Mouse (Mus musculus) neural tube, embryonic 15.5 days (tissue): ENCODE data around the gene Lrrc72. TPM values are rescaled to one million over a fixed set of nuclear protein-coding genes. Genes with fewer than 3 reads are reported as not detected.
"Not testable (repeated sequence)": the region's sequence is repeated elsewhere in the genome, so short reads cannot be mapped to it uniquely, and the experiment has no call there.

ENCODE experiments used
- ATAC-seq: fragments of 200-750 bp; cut with Nextera tagmentation; 2 replicates; pipeline ENCODE4 v1.8.0; 2017; ENCODE audit warnings: mild to moderate bottlenecking, moderate TSS enrichment, moderate library complexity; ENCODE audit not compliant: low FRiP score
- H3K27ac ChIP-seq: fragments of 300-500 bp; sonication (generic); replicated peaks from 2 replicates; pipeline ENCODE4 v1.5.1; 2015; ENCODE audit warnings: mild to moderate bottlenecking, inconsistent platforms
- H3K27me3 ChIP-seq: fragments of 300-500 bp; sonication (generic); replicated peaks from 2 replicates; pipeline ENCODE4 v1.6.1; 2015; ENCODE audit warnings: inconsistent platforms
- H3K36me3 ChIP-seq: fragments of 300-500 bp; sonication (generic); 2 replicates; pipeline ENCODE4 v1.6.1; 2015; ENCODE audit warnings: inconsistent platforms
- H3K4me1 ChIP-seq: fragments of 300-500 bp; sonication (generic); 2 replicates; pipeline ENCODE4 v1.6.1; 2015; ENCODE audit warnings: inconsistent platforms
- H3K4me2 ChIP-seq: fragments of 300-500 bp; sonication (generic); 2 replicates; pipeline ENCODE4 v1.6.1; 2015; ENCODE audit warnings: inconsistent platforms, mild to moderate bottlenecking, moderate library complexity
- H3K4me3 ChIP-seq: fragments of 300-500 bp; sonication (generic); replicated peaks from 2 replicates; pipeline ENCODE4 v1.5.1; 2015; ENCODE audit warnings: mild to moderate bottlenecking, inconsistent platforms
- H3K9ac ChIP-seq: fragments of 300-500 bp; sonication (generic); replicated peaks from 2 replicates; pipeline ENCODE4 v1.6.1; 2015; ENCODE audit warnings: mild to moderate bottlenecking, inconsistent platforms
- H3K9me3 ChIP-seq: fragments of 300-500 bp; sonication (generic); replicated peaks from 2 replicates; pipeline ENCODE4 v1.6.1; 2016; ENCODE audit warnings: inconsistent platforms
- WGBS: fragments of 180-500 bp; shearing (Covaris S2); methylation state at CpG from one replicate; pipeline ENCODE4 v1.1.7; 2015; ENCODE audit warnings: mixed read lengths; 5-methylcytosine and 5-hydroxymethylcytosine counted together
- polyA plus RNA-seq: library from polyadenylated mRNA; unstranded; fragments of >200 nt; fragmentation: Nextera tagmentation; extraction: Ambion mirVana; gene quantifications from 2 replicates; pipeline ENCODE4 v1.2.1, GENCODE M21; 2015

Gene Lrrc72
- polyA plus RNA-seq, 1 experiment from 2014 or later = not detected

DNA sequence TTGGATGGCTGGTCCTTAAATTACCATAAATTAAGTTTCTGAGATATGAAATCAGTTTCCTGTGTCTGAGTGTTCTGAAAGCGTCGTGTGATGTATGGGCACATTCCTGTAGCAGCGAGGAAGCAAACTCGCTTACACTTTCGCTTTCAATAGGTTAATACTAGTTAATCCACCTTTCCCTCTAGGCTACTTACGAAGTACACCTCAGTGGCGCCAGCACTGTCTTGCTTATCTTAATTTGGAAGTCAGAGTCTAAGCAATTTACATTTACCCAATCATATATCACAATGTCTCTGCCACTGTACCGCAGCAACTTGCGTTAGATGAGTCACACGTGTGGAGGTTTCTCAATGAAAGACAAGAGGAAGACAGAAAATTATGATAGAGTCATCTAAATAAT is 36.3 kb downstream of the Lrrc72 start:
- Histone ChIP-seq H3K27me3 (no peaks in the 10 kb centered on the region), H3K9ac (no peak overlapping the region), H3K4me1 (no peaks in the 10 kb centered on the region), H3K4me2 (no peak overlapping the region), H3K4me3 (no peak overlapping the region), H3K9me3 (no peaks in the 10 kb centered on the region), H3K27ac (no peak overlapping the region), H3K36me3 (no peaks in the 10 kb centered on the region)
- WGBS = 84% methylated on average over 10 of the region's 10 CpGs
- no peak for ATAC-seq

DNA sequence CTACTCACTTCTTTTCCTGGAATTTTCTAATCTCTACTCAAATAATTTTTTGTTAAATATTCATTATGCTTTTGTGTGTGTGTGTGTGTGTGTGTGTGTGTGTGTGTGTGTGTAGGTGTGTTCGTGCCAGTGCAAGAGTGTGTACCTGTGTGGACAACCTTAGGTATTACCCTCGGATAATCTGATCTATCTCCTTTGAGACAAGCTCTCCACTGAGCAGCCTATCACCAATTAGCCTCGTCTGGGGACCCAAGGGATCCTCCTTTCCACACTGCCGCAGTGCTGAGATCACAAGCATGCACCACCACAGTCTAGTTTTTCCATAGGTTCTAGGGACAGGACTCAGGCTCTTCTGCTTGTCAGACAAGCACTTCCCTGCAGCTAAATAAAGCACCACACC is 37.0 kb downstream of the Lrrc72 start:
- H3K4me3 ChIP-seq = no peak overlapping the region
- no peak overlapping the region for H3K9ac ChIP-seq
- WGBS = 55% methylated on average over 4 of the region's 4 CpGs
- H3K9me3 ChIP-seq = no peaks in the 10 kb centered on the region
- no peak; the same call in 1 of the 2 replicates for ATAC-seq
- no peak overlapping the region for H3K4me2 ChIP-seq
- no peaks in the 10 kb centered on the region for H3K27me3 ChIP-seq
- no peaks in the 10 kb centered on the region for H3K36me3 ChIP-seq
- no peak overlapping the region for H3K27ac ChIP-seq
- no peaks in the 10 kb centered on the region for H3K4me1 ChIP-seq

DNA sequence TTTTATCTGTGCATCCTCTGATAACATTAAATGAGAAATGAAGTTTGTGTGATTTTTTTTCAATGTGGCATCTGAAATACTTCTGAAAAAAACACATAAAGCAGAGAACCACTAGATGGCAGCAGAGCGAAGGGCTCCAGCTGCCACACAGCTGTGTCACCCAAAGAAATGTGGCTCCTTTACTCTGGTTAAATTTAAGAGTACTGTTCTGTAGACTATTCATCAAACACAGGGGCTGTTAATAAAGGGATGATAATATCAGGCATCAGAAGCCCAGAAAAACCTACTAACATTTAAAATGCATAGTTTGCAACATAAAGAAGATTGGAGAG is 38.1 kb downstream of the Lrrc72 start:
- peak; percentile 85; the same call in 1 of the 2 replicates for ATAC-seq
- Histone ChIP-seq H3K9me3 (no peaks in the 10 kb centered on the region), H3K4me2 (no peak overlapping the region), H3K27ac (no peak overlapping the region), H3K4me3 (no peak overlapping the region), H3K36me3 (no peaks in the 10 kb centered on the region), H3K9ac (no peak overlapping the region), H3K27me3 (no peaks in the 10 kb centered on the region), H3K4me1 (no peaks in the 10 kb centered on the region)
- 0% methylated on average over 1 of the region's 1 CpGs for WGBS

DNA sequence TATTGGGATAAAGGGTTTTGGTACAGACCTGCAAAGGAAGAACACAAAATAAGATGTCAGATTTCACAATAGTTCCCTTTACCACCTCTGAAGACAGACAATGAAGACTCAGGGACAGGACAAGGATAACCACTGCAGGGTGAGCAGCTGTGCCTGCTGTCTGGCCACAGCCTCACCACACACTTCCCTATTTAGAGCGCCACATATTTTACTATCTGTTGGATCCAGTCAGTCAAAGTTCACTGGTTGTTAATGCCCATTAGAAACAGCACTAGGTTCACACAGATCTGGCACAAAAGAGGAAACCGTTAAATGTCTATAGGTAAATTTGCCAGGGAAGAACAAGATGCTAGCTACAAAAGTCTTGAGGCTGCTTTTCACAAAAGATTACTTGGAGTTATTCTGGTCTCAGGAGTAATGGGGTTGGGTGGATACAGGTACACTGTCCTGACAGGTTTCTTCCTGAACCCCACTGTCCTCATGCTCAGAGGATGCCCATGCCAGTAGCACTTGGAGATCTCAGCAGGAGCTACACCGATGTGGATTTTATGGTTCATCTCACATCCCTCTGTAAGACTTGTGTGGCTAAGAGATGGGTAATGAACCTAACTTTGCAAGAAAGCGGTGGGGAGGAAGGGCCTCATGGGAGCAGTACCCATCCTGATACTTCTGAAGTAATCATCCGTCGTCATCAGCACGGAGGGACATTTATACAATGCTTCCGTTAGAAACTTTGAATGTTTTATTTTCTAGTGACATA is 38.6 kb downstream of the Lrrc72 start:
- Histone ChIP-seq H3K4me1 (no peaks in the 10 kb centered on the region), H3K9me3 (no peaks in the 10 kb centered on the region), H3K36me3 (no peaks in the 10 kb centered on the region), H3K27ac (no peak overlapping the region), H3K4me3 (no peak overlapping the region), H3K27me3 (no peaks in the 10 kb centered on the region), H3K4me2 (no peak overlapping the region), H3K9ac (no peak overlapping the region)
- ATAC-seq = peak; percentile 57; the same call in 1 of the 2 replicates
- WGBS = 39% methylated on average over 8 of the region's 8 CpGs

DNA sequence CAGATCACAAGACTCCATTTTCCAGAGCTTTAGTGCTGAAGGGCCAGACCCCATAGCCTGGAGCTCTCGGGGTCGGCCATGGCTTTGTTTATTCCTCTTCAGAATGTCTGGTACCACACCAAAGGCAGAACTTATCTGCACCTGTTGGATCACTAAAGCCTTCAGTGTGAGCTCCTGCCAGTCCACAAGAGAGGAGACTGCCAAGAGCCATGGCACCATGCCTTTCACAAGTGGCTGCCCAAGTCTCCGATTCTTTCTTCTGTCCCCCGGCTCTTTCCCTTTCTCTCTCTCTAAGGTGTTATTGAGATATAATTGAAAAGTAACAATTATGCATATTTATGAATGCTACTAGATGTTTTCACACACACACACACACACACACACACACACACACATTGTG is 43.1 kb downstream of the Lrrc72 start:
- H3K9ac ChIP-seq = no peak overlapping the region
- WGBS = 85% methylated on average over 4 of the region's 4 CpGs
- no peak for ATAC-seq
- no peaks in the 10 kb centered on the region for H3K36me3 ChIP-seq
- peaks cover 12% of the 10 kb centered on the region for H3K4me1 ChIP-seq
- no peaks in the 10 kb centered on the region for H3K27me3 ChIP-seq
- H3K4me2 ChIP-seq = no peak overlapping the region
- no peaks in the 10 kb centered on the region for H3K9me3 ChIP-seq
- no peak overlapping the region for H3K4me3 ChIP-seq
- no peak overlapping the region for H3K27ac ChIP-seq

DNA sequence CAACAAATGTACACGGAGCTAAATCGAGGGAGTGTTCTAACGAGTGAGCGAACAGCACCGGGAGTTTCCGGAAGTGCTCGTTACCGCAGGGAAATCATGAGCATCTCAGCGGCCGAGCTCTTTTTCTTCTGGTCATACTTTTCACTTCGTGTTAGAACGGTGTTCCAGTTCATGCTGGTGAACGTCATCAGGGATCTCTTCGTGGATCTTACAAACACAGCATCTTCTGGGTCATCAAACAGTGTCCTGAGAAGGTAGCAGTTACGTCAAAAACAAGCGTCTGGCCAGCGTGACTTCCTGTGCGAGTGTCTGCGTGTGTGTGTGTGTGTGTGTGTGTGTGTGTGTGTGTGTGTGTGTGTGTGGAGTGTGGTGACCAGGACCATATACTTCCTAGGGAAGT is 44.7 kb downstream of the Lrrc72 start:
- Histone ChIP-seq H3K9ac (no peak overlapping the region), H3K36me3 (no peaks in the 10 kb centered on the region), H3K27me3 (no peaks in the 10 kb centered on the region), H3K4me2 (peak overlapping the region; percentile 47), H3K27ac (no peak overlapping the region), H3K9me3 (no peaks in the 10 kb centered on the region), H3K4me3 (no peak overlapping the region), H3K4me1 (peaks cover 12% of the 10 kb centered on the region)
- ATAC-seq = no peak
- 60% methylated on average over 19 of the region's 19 CpGs for WGBS

DNA sequence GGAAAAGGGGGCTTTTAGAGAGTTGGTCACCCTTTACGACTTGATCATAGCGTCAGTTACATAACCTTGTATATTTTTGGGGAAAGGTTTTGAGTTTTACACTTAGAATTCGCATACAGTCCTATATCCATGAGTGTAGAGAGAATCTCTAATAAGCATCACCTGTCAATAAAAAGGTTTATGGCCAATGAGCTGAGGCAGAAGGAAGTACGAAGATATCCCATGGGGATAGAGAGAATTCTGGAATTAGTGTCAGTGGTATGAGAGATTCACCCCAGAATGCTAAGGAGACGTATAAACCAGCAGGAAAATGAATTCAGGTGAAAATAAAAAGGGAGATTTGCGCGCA is 45.4 kb downstream of the Lrrc72 start:
- Histone ChIP-seq H3K9me3 (no peaks in the 10 kb centered on the region), H3K4me3 (no peak overlapping the region; the same call in 1 of the 2 replicates)
- ATAC-seq = peak; percentile 56

DNA sequence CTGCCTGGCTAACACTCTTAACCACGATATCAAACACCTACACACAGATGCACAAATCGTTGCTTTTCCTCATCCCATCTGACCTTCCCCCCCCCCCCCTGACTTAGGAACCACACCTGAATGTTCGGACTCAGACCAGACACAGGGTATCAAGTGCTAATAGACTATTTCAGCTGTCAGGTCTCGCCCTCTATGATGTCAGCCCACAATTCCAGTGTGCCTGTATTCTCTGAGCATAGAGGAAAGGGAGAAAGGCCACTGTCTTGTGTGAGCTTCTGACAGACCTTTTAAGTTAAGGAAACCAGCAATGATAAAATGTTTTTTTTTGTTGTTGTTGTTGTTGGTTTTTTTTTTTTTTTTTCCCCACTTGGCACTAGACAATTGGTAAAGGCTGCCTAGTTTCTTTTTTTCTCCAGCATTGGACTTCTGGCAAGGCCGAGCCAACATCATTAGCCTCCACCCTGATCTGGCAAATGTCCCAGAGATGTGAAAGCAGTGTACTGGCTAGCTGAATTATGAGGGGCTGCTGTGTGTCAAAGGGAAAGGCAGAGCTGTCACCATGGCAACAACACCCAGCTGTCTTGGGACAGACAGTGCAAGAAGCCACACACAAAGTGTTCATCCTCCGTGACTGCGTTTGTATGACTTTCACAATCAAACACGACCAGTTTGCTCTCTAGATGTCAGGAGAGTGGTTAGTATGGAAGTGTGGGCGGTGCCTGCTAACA is 46.0 kb downstream of the Lrrc72 start:
- ATAC-seq = peak; percentile 95
- Histone ChIP-seq H3K36me3 (no peaks in the 10 kb centered on the region), H3K27ac (peak overlapping the region; percentile 64), H3K27me3 (no peaks in the 10 kb centered on the region), H3K9ac (0 out of 2 replicates have a peak overlapping the region, but pooled peaks have one; percentile 14), H3K4me3 (no peak overlapping the region; the same call in 1 of the 2 replicates), H3K9me3 (no peaks in the 10 kb centered on the region), H3K4me2 (peak overlapping the region; percentile 47), H3K4me1 (peaks cover 12% of the 10 kb centered on the region)
- WGBS = 27% methylated on average over 9 of the region's 9 CpGs

More for the DNA sequence above, 45.4 kb downstream of the Lrrc72 start:
- WGBS = 43% methylated on average over 7 of the region's 7 CpGs
- Histone ChIP-seq H3K36me3 (no peaks in the 10 kb centered on the region), H3K4me2 (peak overlapping the region; percentile 47), H3K4me1 (peaks cover 12% of the 10 kb centered on the region), H3K9ac (0 out of 2 replicates have a peak overlapping the region, but pooled peaks have one; percentile 14), H3K27ac (peak overlapping the region; percentile 64), H3K27me3 (no peaks in the 10 kb centered on the region)

DNA sequence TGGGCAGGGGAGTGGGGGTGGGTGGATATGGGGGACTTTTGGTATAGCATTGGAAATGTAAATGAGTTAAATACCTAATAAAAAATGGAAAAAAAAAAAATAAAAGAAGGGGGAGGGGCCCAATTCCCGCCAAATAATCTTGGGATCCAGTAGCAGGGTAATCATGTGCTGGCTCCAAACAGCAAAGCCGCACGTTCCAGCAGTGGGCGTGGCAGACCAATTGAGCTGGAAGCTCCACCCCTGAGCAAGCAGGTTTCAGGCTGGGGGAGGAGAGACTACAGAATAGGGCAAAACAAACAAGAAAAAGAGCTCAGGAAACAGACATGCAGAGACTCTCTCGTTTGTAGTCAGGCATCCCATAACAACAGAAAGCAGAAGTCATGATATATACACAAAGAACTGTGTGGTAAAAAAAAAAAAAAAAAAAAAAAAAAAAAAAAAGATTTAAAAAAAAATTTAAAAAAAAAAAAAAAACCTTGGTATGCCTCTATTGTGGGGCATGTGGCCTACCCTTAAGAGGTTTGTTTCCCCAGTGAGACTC is 47.5 kb downstream of the Lrrc72 start:
- not testable (repeated sequence) for H3K9ac ChIP-seq, ATAC-seq, H3K4me2 ChIP-seq, H3K4me3 ChIP-seq, H3K9me3 ChIP-seq, H3K36me3 ChIP-seq, H3K27ac ChIP-seq, H3K27me3 ChIP-seq
- peaks cover 12% of the 10 kb centered on the region for H3K4me1 ChIP-seq
- 41% methylated on average over 5 of the region's 5 CpGs for WGBS

DNA sequence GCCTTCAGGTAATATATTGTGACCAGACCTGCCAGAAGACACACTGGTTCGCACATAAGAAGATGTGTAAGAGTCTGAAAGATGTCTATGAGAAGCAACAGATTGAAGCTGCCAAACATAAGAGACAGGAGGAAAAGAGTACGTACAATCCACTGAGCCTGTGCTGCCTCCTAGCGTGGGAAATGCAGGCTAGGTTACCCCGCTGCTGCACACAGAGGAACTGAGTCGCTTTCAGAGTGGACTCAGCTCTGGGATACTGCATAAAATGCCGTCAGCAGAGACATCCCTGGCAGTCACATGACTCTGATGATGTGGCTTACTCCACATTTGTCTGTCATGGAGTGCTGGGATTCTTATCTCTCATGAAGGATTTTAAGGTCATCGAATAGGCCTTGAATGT is 58.2 kb downstream of the Lrrc72 start:
- Histone ChIP-seq H3K9me3 (no peaks in the 10 kb centered on the region; the same call in 1 of the 2 replicates), H3K9ac (no peak overlapping the region), H3K27me3 (no peaks in the 10 kb centered on the region), H3K4me3 (no peak overlapping the region), H3K27ac (no peak overlapping the region), H3K4me1 (no peaks in the 10 kb centered on the region), H3K4me2 (no peak overlapping the region), H3K36me3 (peaks cover 79% of the 10 kb centered on the region)
- WGBS = 93% methylated on average over 7 of the region's 7 CpGs
- ATAC-seq = no peak

DNA sequence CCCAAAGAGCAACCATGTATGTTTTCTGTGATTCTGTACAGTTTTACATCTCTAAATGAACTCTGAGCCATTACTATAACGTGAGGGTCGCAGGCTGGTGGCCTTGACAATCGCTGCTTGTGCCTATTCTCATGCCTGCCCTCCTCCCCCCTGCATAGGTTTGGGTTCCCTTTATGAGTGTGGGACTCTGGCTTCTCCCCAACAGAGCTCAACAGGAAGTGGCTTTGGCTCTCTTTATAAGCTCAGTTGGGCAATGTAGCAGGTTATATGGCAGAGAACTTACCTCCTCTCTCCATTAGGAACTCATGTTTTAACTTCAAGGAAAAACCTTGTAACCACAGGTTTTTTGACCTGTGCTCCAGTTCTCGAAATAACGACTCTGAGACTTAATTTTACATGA is 62.9 kb downstream of the Lrrc72 start:
- no peak overlapping the region for H3K9ac ChIP-seq
- no peak overlapping the region for H3K4me3 ChIP-seq
- no peaks in the 10 kb centered on the region for H3K4me1 ChIP-seq
- H3K27ac ChIP-seq = no peak overlapping the region
- H3K27me3 ChIP-seq = no peaks in the 10 kb centered on the region
- peaks cover 79% of the 10 kb centered on the region for H3K36me3 ChIP-seq
- WGBS = 94% methylated on average over 5 of the region's 5 CpGs
- no peak for ATAC-seq
- no peak overlapping the region for H3K4me2 ChIP-seq
- no peaks in the 10 kb centered on the region for H3K9me3 ChIP-seq

DNA sequence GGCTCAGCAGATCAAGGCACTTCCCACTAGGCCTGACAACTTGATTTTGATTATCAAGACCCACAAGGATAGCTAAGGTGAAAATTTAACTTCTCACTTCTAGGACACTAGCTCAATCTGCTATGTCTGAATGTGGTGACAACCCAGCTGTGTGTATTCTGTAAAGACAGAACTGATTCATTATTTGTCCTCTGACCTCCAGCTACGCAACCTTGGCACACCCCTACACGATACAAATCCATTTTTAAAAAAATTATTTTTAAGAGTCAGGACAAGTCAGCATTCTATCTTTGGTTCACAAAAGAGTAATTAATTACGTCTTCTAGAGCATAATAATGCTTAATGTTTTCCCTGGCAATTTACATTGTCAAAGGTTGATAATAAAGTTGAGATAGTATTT is 63.6 kb downstream of the Lrrc72 start:
- Histone ChIP-seq H3K4me3 (no peak overlapping the region), H3K9ac (no peak overlapping the region), H3K27ac (no peak overlapping the region), H3K4me2 (no peak overlapping the region), H3K9me3 (no peaks in the 10 kb centered on the region), H3K27me3 (no peaks in the 10 kb centered on the region), H3K4me1 (no peaks in the 10 kb centered on the region), H3K36me3 (peaks cover 75% of the 10 kb centered on the region)
- WGBS = 95% methylated on average over 3 of the region's 3 CpGs
- no peak for ATAC-seq
